Mouse (Mus musculus): ENCODE data around the gene Dok4. TPM values are rescaled to one million over a fixed set of nuclear protein-coding genes. Genes with fewer than 3 reads are reported as not detected.

Gene Dok4
- 17.2 and 19.9 TPM in 2 replicates for polyA plus RNA-seq (2014; fragmentation: Nextera tagmentation; extraction: Ambion mirVana)

DNA sequence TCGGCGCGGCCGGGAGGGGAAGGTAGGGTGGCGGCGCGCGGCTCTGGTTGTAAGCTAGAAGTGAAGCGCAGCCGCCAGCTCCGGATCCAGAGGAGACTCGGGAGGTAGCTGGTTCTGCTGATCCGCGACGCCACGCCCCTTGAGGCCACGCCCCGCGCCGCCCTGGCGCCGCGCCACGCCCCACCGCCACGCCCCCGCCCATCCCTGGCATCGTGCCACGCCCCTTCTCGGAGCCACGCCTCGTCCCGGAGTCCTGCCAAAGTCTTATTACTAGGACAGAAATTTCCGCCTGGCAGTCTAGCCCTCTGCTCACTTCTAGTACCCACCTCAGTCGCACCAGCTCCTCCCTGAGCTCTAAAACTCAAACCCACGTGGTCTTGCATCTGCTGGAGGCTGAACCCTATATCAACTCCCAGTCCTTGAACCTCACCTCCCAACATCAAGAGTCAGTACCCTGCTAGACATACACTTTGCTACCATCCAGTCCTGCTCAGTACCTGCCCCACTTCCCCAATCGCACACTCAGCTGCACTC, at the start of gene Dok4:
Dok4 (minus strand) TSS at position 134 of the 534 bp plus-strand sequence.
- Histone ChIP-seq H3K9me3 (ENCODE audit: control insufficient read depth, low read depth, low read length) (no peaks in the 10 kb centered on the region), H3K4me3 (ENCODE audit: low read depth, low read length) (peak within 1 kb of the TSS; percentile 56), H3K27me3 (ENCODE audit: control insufficient read depth, insufficient read depth, low read length) (no peaks in the 10 kb centered on the region), H3K9ac (replicated peaks; ENCODE audit: low read depth, low read length) (peak within 1 kb of the TSS; percentile 50), H3K36me3 (ENCODE audit: control insufficient read depth, insufficient read depth, low read length) (no peaks in the 10 kb centered on the region), H3K4me2 (replicated peaks; ENCODE audit: low read depth, low read length) (peak within 1 kb of the TSS; percentile 89), H3K27ac (ENCODE audit: low read length) (peak within 1 kb of the TSS; percentile 71; the same call in 1 of the 2 replicates), H3K4me1 (ENCODE audit: control insufficient read depth, insufficient read depth, low read length) (peaks cover 28% of the 10 kb centered on the region)
- ATAC-seq (ENCODE audit: insufficient number of reproducible peaks, insufficient read depth, low FRiP score, low read depth), result peak; percentile 77
- under 1% methylated on average over 36 of the region's 37 CpGs for WGBS

DNA sequence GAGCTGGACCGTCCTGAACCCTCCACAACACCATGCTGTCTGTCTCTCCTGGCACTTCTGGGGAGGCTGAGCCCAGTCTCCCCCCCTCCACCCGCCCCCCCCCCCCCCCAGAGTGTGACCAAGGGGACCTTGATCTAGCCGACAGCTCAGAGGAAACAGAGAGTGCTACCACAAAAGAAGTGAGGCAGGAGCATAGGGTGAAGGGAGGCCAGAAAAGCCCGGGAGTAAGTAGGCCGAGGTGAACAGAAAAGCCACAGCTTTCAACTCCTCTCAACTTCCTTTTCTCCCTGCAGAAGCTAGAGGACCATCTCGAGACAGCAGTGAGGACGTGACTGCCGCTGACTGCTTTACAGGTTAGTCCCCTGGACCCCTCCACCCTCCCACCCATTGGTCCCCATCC, 47.3 kb upstream of the Dok4 start, which contains the start of gene Adgrg5:
Adgrg5 (plus strand) TSS at position 290 of the 400 bp plus-strand sequence.
- H3K36me3 ChIP-seq (ENCODE audit: control insufficient read depth, insufficient read depth, low read length), result no peaks in the 10 kb centered on the region
- H3K4me3 ChIP-seq (ENCODE audit: low read depth, low read length), result no peak within 1 kb of the TSS
- WGBS, result 55% methylated on average over 8 of the region's 8 CpGs
- no peak within 1 kb of the TSS for H3K27ac ChIP-seq (ENCODE audit: low read length)
- H3K9ac ChIP-seq (replicated peaks; ENCODE audit: low read depth, low read length), result no peak within 1 kb of the TSS
- no peak within 1 kb of the TSS for H3K4me2 ChIP-seq (replicated peaks; ENCODE audit: low read depth, low read length)
- peaks cover 18% of the 10 kb centered on the region; the same call in 1 of the 2 replicates for H3K4me1 ChIP-seq (ENCODE audit: control insufficient read depth, insufficient read depth, low read length)
- ATAC-seq (ENCODE audit: insufficient number of reproducible peaks, insufficient read depth, low FRiP score, low read depth), result no peak
- H3K27me3 ChIP-seq (ENCODE audit: control insufficient read depth, insufficient read depth, low read length), result no peaks in the 10 kb centered on the region
- no peaks in the 10 kb centered on the region for H3K9me3 ChIP-seq (ENCODE audit: control insufficient read depth, low read depth, low read length)

DNA sequence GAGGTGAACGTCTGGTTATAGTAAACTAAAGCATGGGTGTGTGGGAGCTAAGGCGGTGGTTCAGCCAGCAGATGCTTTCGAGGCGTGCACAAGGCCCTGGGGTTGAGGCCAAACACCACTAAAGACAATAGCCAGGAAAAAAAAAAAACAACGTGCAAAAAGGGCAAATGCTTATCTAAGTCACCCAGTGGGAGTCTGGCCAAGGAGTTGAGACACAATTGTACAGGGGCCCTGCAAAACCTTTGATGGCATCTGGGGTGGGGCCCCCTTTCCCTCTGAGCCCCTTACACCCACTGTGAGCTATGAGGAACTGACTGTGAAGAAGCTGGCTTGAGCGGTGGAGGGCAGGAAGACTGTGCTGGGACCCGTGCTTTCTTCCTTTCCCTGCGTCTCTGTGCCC, 46.5 kb upstream of the Dok4 start:
- WGBS, result 24% methylated on average over 8 of the region's 8 CpGs

DNA sequence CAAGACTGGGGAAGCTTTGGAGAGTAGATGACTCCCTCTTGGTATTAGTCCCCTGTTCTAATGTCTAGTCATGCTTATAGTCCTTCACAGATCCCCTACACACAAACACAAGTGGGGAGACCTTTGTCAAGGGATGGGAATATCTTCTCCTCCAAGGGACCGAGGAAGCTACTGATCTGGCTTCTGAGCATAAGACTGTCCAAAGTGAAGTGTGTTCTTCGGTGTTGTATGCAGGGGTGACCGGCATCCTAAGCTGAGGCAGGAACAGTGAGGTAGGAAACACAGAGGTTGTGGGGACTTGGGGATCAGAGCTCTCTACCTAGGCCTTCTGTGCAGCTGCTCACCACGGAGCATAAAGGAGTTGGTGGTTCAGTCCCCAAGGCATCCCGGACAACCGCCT, 46.0 kb upstream of the Dok4 start:
- H3K27ac ChIP-seq (ENCODE audit: low read length), result no peak overlapping the region

More for the DNA sequence above, 46.5 kb upstream of the Dok4 start:
- Histone ChIP-seq H3K27me3 (ENCODE audit: control insufficient read depth, insufficient read depth, low read length) (no peaks in the 10 kb centered on the region), H3K4me3 (ENCODE audit: low read depth, low read length) (no peak overlapping the region), H3K27ac (ENCODE audit: low read length) (no peak overlapping the region), H3K9ac (replicated peaks; ENCODE audit: low read depth, low read length) (no peak overlapping the region), H3K9me3 (ENCODE audit: control insufficient read depth, low read depth, low read length) (no peaks in the 10 kb centered on the region), H3K36me3 (ENCODE audit: control insufficient read depth, insufficient read depth, low read length) (no peaks in the 10 kb centered on the region), H3K4me2 (replicated peaks; ENCODE audit: low read depth, low read length) (no peak overlapping the region), H3K4me1 (ENCODE audit: control insufficient read depth, insufficient read depth, low read length) (peaks cover 22% of the 10 kb centered on the region; the same call in 1 of the 2 replicates)
- no peak for ATAC-seq (ENCODE audit: insufficient number of reproducible peaks, insufficient read depth, low FRiP score, low read depth)

DNA sequence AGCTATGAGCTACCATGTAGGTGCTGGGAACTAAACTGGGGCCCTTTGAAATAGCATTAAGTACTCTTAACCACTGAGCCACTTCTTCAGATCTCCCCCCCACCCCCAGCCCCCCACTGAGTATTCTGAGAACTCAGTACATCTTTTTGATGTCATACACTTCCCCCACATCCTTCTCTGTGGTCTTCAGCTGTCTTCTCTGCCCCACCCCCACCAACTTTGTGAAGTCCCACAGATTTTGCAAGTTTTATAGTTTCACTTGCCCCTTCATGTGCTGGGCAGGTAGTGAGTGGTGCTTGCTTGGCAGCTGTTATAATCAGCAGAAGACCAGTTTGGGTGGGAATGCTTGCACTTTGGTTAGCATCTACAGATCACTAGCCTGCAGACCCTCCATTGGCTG, 43.1 kb upstream of the Dok4 start:
- H3K9me3 ChIP-seq (ENCODE audit: control insufficient read depth, low read depth, low read length), result no peaks in the 10 kb centered on the region
- H3K36me3 ChIP-seq (ENCODE audit: control insufficient read depth, insufficient read depth, low read length), result no peaks in the 10 kb centered on the region
- no peaks in the 10 kb centered on the region for H3K27me3 ChIP-seq (ENCODE audit: control insufficient read depth, insufficient read depth, low read length)
- H3K4me1 ChIP-seq (ENCODE audit: control insufficient read depth, insufficient read depth, low read length), result peaks cover 42% of the 10 kb centered on the region
- no peak overlapping the region for H3K9ac ChIP-seq (replicated peaks; ENCODE audit: low read depth, low read length)
- H3K4me3 ChIP-seq (ENCODE audit: low read depth, low read length), result no peak overlapping the region
- no peak overlapping the region for H3K4me2 ChIP-seq (replicated peaks; ENCODE audit: low read depth, low read length)
- ATAC-seq (ENCODE audit: insufficient number of reproducible peaks, insufficient read depth, low FRiP score, low read depth), result no peak
- no peak overlapping the region for H3K27ac ChIP-seq (ENCODE audit: low read length)

More for the DNA sequence above, 46.0 kb upstream of the Dok4 start:
- no peak overlapping the region for H3K4me2 ChIP-seq (replicated peaks; ENCODE audit: low read depth, low read length)
- WGBS, result 52% methylated on average over 6 of the region's 6 CpGs
- H3K9ac ChIP-seq (replicated peaks; ENCODE audit: low read depth, low read length), result no peak overlapping the region
- H3K4me1 ChIP-seq (ENCODE audit: control insufficient read depth, insufficient read depth, low read length), result peaks cover 22% of the 10 kb centered on the region; the same call in 1 of the 2 replicates
- ATAC-seq (ENCODE audit: insufficient number of reproducible peaks, insufficient read depth, low FRiP score, low read depth), result no peak
- no peak overlapping the region for H3K4me3 ChIP-seq (ENCODE audit: low read depth, low read length)
- no peaks in the 10 kb centered on the region for H3K36me3 ChIP-seq (ENCODE audit: control insufficient read depth, insufficient read depth, low read length)
- H3K27me3 ChIP-seq (ENCODE audit: control insufficient read depth, insufficient read depth, low read length), result no peaks in the 10 kb centered on the region
- no peaks in the 10 kb centered on the region for H3K9me3 ChIP-seq (ENCODE audit: control insufficient read depth, low read depth, low read length)

DNA sequence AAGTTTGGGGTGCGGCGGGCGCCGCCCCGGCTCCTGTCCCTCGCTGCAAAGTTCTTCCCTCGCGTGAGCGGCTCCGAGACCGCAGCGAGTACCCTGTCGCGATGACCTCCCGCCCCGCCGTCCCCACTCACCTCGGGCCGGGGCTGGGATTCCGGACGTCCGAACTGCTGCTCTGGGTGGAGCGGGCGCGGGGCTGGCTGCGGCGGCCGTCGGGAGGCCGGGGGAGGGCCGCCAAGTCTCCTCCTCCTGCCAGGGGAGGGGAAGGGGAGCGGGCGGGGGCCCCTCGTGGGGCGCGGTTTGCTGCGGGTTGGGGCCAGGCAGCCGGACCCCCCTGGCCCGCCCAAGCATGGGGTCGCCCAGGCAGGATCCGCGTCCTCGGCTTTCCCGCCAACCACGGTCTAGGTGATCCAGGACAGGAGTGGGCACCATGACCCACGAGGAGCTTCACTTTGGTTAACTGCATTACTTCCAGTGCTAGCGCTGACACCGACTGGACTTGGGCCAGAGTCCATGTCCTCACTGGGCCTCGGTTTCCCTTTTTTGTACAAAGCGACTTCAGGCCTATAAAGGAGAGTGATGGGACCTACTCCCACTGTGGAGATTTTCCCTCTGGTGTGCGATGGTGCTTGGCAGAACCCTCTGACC, 41.8 kb upstream of the Dok4 start, which contains the start of gene Ccdc102a:
Ccdc102a (minus strand) TSS at position 248 of the 645 bp plus-strand sequence.
- Histone ChIP-seq H3K27ac (ENCODE audit: low read length) (peak within 1 kb of the TSS; percentile 75), H3K9me3 (ENCODE audit: control insufficient read depth, low read depth, low read length) (no peaks in the 10 kb centered on the region), H3K36me3 (ENCODE audit: control insufficient read depth, insufficient read depth, low read length) (peaks cover 1% of the 10 kb centered on the region), H3K27me3 (ENCODE audit: control insufficient read depth, insufficient read depth, low read length) (no peaks in the 10 kb centered on the region), H3K4me3 (ENCODE audit: low read depth, low read length) (peak within 1 kb of the TSS; percentile 89), H3K9ac (replicated peaks; ENCODE audit: low read depth, low read length) (peak within 1 kb of the TSS; percentile 77), H3K4me2 (replicated peaks; ENCODE audit: low read depth, low read length) (peak within 1 kb of the TSS; percentile 87), H3K4me1 (ENCODE audit: control insufficient read depth, insufficient read depth, low read length) (peaks cover 54% of the 10 kb centered on the region)
- peak; percentile 62 for ATAC-seq (ENCODE audit: insufficient number of reproducible peaks, insufficient read depth, low FRiP score, low read depth)
- WGBS, result 2% methylated on average over 43 of the region's 51 CpGs

DNA sequence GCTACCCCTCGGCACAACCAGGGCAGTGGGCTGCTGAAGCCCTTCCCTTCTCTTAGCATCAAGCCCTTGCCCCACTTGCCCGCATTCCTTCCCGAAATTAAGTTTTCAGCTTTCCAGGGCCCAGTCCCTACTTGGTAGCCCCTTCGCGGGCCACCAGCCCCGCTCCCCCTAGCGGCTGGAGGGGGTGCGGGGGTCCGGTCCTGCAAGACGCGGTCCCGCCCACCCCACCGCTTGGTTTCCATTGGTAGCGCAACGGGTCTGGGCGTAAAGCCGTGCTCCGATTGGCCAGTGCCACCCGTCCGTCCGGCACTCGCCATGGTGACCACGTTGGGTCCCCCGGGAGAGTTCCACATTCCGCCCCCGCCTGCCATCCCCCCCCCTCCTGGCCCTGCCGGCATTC, 41.2 kb upstream of the Dok4 start:
- peaks cover 7% of the 10 kb centered on the region for H3K36me3 ChIP-seq (ENCODE audit: control insufficient read depth, insufficient read depth, low read length)
- H3K4me3 ChIP-seq (ENCODE audit: low read depth, low read length), result peak overlapping the region; percentile 89
- H3K9ac ChIP-seq (replicated peaks; ENCODE audit: low read depth, low read length), result peak overlapping the region; percentile 77
- peaks cover 50% of the 10 kb centered on the region for H3K4me1 ChIP-seq (ENCODE audit: control insufficient read depth, insufficient read depth, low read length)
- ATAC-seq (ENCODE audit: insufficient number of reproducible peaks, insufficient read depth, low FRiP score, low read depth), result peak; percentile 95
- WGBS, result under 1% methylated on average over 25 of the region's 27 CpGs
- H3K27ac ChIP-seq (ENCODE audit: low read length), result peak overlapping the region; percentile 75; the same call in 1 of the 2 replicates
- H3K4me2 ChIP-seq (replicated peaks; ENCODE audit: low read depth, low read length), result peak overlapping the region; percentile 87
- H3K27me3 ChIP-seq (ENCODE audit: control insufficient read depth, insufficient read depth, low read length), result no peaks in the 10 kb centered on the region
- H3K9me3 ChIP-seq (ENCODE audit: control insufficient read depth, low read depth, low read length), result no peaks in the 10 kb centered on the region

DNA sequence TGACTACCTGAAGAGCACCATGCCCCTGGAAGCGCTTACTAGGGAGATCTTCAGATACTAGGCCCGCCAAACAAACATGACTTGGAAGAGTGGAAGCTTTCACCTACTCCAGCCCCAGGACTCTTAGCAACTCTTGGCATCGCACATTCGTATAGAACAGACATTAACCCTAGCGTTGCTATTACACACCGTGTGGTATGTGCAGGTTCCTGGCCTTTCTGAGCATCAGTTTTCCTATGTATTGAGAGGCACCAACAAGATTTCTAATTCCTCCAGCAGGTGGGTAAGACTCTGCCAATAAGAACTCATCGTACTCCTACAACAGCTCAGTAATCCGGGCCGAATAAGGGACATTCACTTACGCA, 40.8 kb upstream of the Dok4 start:
- Histone ChIP-seq H3K9ac (replicated peaks; ENCODE audit: low read depth, low read length) (peak overlapping the region; percentile 28), H3K4me1 (ENCODE audit: control insufficient read depth, insufficient read depth, low read length) (peaks cover 46% of the 10 kb centered on the region), H3K4me3 (ENCODE audit: low read depth, low read length) (peak overlapping the region; percentile 89), H3K4me2 (replicated peaks; ENCODE audit: low read depth, low read length) (peak overlapping the region; percentile 87), H3K9me3 (ENCODE audit: control insufficient read depth, low read depth, low read length) (no peaks in the 10 kb centered on the region), H3K27ac (ENCODE audit: low read length) (no peak overlapping the region; the same call in 1 of the 2 replicates), H3K27me3 (ENCODE audit: control insufficient read depth, insufficient read depth, low read length) (no peaks in the 10 kb centered on the region), H3K36me3 (ENCODE audit: control insufficient read depth, insufficient read depth, low read length) (peaks cover 7% of the 10 kb centered on the region)
- no peak for ATAC-seq (ENCODE audit: insufficient number of reproducible peaks, insufficient read depth, low FRiP score, low read depth)
- WGBS, result 5% methylated on average over 10 of the region's 10 CpGs
